24 mouse cellular contexts compared by ENCODE assay signal in the genomic region with DNA sequence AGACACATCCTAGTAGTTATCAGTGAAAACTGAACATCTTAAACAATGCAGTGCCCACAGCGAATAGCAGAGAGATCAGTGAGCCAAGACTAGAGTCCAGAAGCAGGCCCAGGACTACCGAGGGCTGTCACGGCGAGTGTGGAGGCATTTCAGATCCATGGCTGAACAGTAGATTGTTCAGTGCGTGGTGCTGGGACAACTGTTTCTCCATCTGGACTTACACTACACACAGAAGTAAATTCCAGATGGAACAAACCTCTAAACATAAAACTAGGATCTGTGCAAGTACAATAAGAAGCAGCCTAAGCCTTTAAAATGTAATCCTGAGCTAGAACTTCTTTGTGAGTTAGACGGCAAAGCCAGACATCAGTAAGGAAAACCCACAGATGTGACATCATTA. TPM values are rescaled to one million over a fixed set of nuclear protein-coding genes. Genes with fewer than 3 reads are reported as not detected.
DNase-seq lines count a peak whose midpoint lies in the region; ATAC-seq and TF ChIP-seq lines count a peak whose summit lies in the region.
"Had no signal": no experiment of that assay in that cellular context is flagged by ENCODE, and none has a peak within 500 bp of the region (broad histone marks: within the 10 kb centered on the region; RNA-seq: fewer than 3 reads in every experiment).

No protein-coding gene starts in this region.

- no peaks in the 10 kb centered on the region for H3K36me3 ChIP-seq in forebrain, embryonic 14.5 days (ENCODE audit: control insufficient read depth, insufficient read depth, low read length)
- no peaks in the 10 kb centered on the region for H3K36me3 ChIP-seq in forebrain, embryonic 13.5 days (ENCODE audit: poor library complexity, severe bottlenecking)
- H3K36me3 ChIP-seq in intestine, postnatal 0 days (ENCODE audit: control insufficient read depth, insufficient read depth): no peaks in the 10 kb centered on the region
- H3K36me3 ChIP-seq: forebrain, embryonic 10.5 days; heart, embryonic 12.5 days; limb, embryonic 10.5 days; neural tube, embryonic 13.5 days had no signal

- TF ChIP-seq CTCF in intestine, postnatal 0 days (IDR thresholded peaks at IDR 0.05; ENCODE audit: low read depth): no peak

- H3K4me1 ChIP-seq in forebrain, embryonic 14.5 days (ENCODE audit: control insufficient read depth, insufficient read depth, low read length): no peaks in the 10 kb centered on the region
- H3K4me1 ChIP-seq in forebrain, embryonic 13.5 days: no peaks in the 10 kb centered on the region
- no peaks in the 10 kb centered on the region for H3K4me1 ChIP-seq in intestine, postnatal 0 days (replicated peaks; ENCODE audit: control insufficient read depth, insufficient read depth, low read length)
- H3K4me1 ChIP-seq: limb, embryonic 10.5 days; neural tube, embryonic 13.5 days had no signal

- 90% methylated on average over 6 of the region's 6 CpGs for WGBS in forebrain, embryonic 14.5 days
- 93% methylated on average over 6 of the region's 6 CpGs for WGBS in forebrain, embryonic 13.5 days
- WGBS in intestine, postnatal 0 days: 88% methylated on average over 6 of the region's 6 CpGs

- intact Hi-C loops in left cerebral cortex, postnatal 25 days (cut with DNase I): no loop called here

- no peaks in the 10 kb centered on the region for H3K27me3 ChIP-seq in forebrain, embryonic 14.5 days (replicated peaks; ENCODE audit: control insufficient read depth, insufficient read depth, low read length)
- 0 out of 2 replicates have a peak, but pooled peaks cover 3% of the 10 kb centered on the region for H3K27me3 ChIP-seq in forebrain, embryonic 13.5 days
- H3K27me3 ChIP-seq in intestine, postnatal 0 days (replicated peaks; ENCODE audit: control insufficient read depth, insufficient read depth, low read length): no peaks in the 10 kb centered on the region
- H3K27me3 ChIP-seq: heart, embryonic 12.5 days; neural tube, embryonic 13.5 days had no signal

- H3K4me2 ChIP-seq in forebrain, embryonic 14.5 days (ENCODE audit: low read length): no peak overlapping the region
- H3K4me2 ChIP-seq in forebrain, embryonic 13.5 days: no peak overlapping the region
- H3K4me2 ChIP-seq in intestine, postnatal 0 days (replicated peaks; ENCODE audit: low read depth): no peak overlapping the region
- H3K4me2 ChIP-seq: heart, embryonic 12.5 days; hindbrain, embryonic 14.5 days; neural tube, embryonic 13.5 days had no signal

- ATAC-seq in forebrain, embryonic 14.5 days: no peak
- ATAC-seq in forebrain, embryonic 13.5 days: no peak
- no peak for ATAC-seq in intestine, postnatal 0 days
- ATAC-seq: liver, postnatal 0 days had no signal

- H3K27ac ChIP-seq in forebrain, embryonic 14.5 days (ENCODE audit: low read depth, low read length): no peak overlapping the region
- H3K27ac ChIP-seq in forebrain, embryonic 13.5 days: no peak overlapping the region
- no peak overlapping the region for H3K27ac ChIP-seq in intestine, postnatal 0 days (ENCODE audit: low read depth, low read length)
- H3K27ac ChIP-seq: forebrain, embryonic 10.5 days; hindbrain, embryonic 14.5 days; limb, embryonic 10.5 days; neural tube, embryonic 13.5 days had no signal

- DNase-seq in forebrain, embryonic 14.5 days (ENCODE audit: low spot score): peak; percentile 31
- peak; percentile 21 to 53 for DNase-seq in left cerebral cortex, postnatal 25 days (ENCODE audit: low spot score in 2 of 2)
- DNase-seq in left cerebral cortex, adult 11 months (ENCODE audit: low spot score): no peak
- DNase-seq in layer of hippocampus, adult 8-10 months (ENCODE audit: low spot score in 2 of 2): peak; percentile 64 to 70
- peak; percentile 8 for DNase-seq in right cerebral cortex, postnatal 14 days
- DNase-seq in spleen, adult 18-20 months: no peak
- DNase-seq: adrenal gland, adult 8-10 months; cerebellum, adult 11-12 months; cerebellum, postnatal 25 days; heart, postnatal 14 days; kidney, postnatal 4 days; liver, postnatal 0 days; lung, postnatal 10 days; midbrain, embryonic 14.5 days; thymus, postnatal 36 days had no signal

- no peak overlapping the region for H3K4me3 ChIP-seq in forebrain, embryonic 14.5 days (ENCODE audit: low read depth, low read length)
- no peak overlapping the region for H3K4me3 ChIP-seq in forebrain, embryonic 13.5 days
- no peak overlapping the region for H3K4me3 ChIP-seq in intestine, postnatal 0 days (ENCODE audit: low read depth, low read length)
- H3K4me3 ChIP-seq: forebrain, embryonic 10.5 days; heart, embryonic 12.5 days; limb, embryonic 10.5 days; neural tube, embryonic 13.5 days had no signal

- no peak overlapping the region for H3K9ac ChIP-seq in forebrain, embryonic 14.5 days (ENCODE audit: low read length)
- H3K9ac ChIP-seq in forebrain, embryonic 13.5 days: no peak overlapping the region
- H3K9ac ChIP-seq in intestine, postnatal 0 days (ENCODE audit: low read depth, low read length): no peak overlapping the region
- H3K9ac ChIP-seq: heart, embryonic 12.5 days; hindbrain, embryonic 14.5 days; liver, postnatal 0 days; neural tube, embryonic 13.5 days had no signal

- H3K9me3 ChIP-seq in forebrain, embryonic 14.5 days (replicated peaks; ENCODE audit: control insufficient read depth, low read length): no peaks in the 10 kb centered on the region
- no peaks in the 10 kb centered on the region for H3K9me3 ChIP-seq in forebrain, embryonic 13.5 days (replicated peaks)
- H3K9me3 ChIP-seq in intestine, postnatal 0 days (ENCODE audit: control insufficient read depth): no peaks in the 10 kb centered on the region
- H3K9me3 ChIP-seq: forebrain, embryonic 10.5 days; limb, embryonic 10.5 days; neural tube, embryonic 13.5 days had no signal

RNA-seq across cellular contexts. Expression of gene Prox1, which starts 42.7 kb away (rescaled TPM):
- polyA plus RNA-seq in forebrain, embryonic 14.5 days (2014; fragmentation: Nextera tagmentation; extraction: Ambion mirVana): 10.2 and 12.8 TPM in 2 replicates
- 10.9 and 12.1 TPM in 2 replicates for polyA plus RNA-seq in forebrain, embryonic 13.5 days (2015; fragmentation: Nextera tagmentation; extraction: Ambion mirVana)
- total RNA-seq in left cerebral cortex, postnatal 25 days (2021): 1 to 10 TPM; 7.2 to 7.8 TPM
- 10 to 100 TPM; 62.2 to 75.9 (median 71.3) TPM for total RNA-seq in layer of hippocampus, adult 8-10 months (2022)
- polyA plus RNA-seq in intestine, postnatal 0 days (2015; fragmentation: Nextera tagmentation; extraction: Ambion mirVana): 1.4 and 1.5 TPM in 2 replicates
- total RNA-seq: granulocyte monocyte progenitor cell, adult 5-6 weeks; megakaryocyte progenitor cell, adult 5-6 weeks had no signal

Comparison
In these comparisons a context has a peak if more than half of its experiments do, and no peak if none do; other contexts are left out.
1. DNase-seq: peak in forebrain, embryonic 14.5 days (single experiment), left cerebral cortex, postnatal 25 days (2 of 2), layer of hippocampus, adult 8-10 months (2 of 2) and right cerebral cortex, postnatal 14 days (single experiment); none in left cerebral cortex, adult 11 months (single experiment) and spleen, adult 18-20 months (0 of 2).